Mouse (Mus musculus) erythroblast, embryonic 14.5 days (primary cell): ENCODE measurements around the gene Sdsl. TPM values are rescaled to one million over a fixed set of nuclear protein-coding genes. Genes with fewer than 3 reads are reported as not detected.

ENCODE experiments used
- H3K27me3 ChIP-seq: 2 replicates; pipeline ENCODE4 v1.6.1; 2012; ENCODE audit warnings: inconsistent platforms; ENCODE audit not compliant: control insufficient read depth
- H3K36me3 ChIP-seq: 2 replicates; pipeline ENCODE4 v1.6.1; 2012; ENCODE audit warnings: mild to moderate bottlenecking, inconsistent platforms; ENCODE audit not compliant: control insufficient read depth
- H3K4me1 ChIP-seq: 2 replicates; pipeline ENCODE4 v1.6.1; 2012; ENCODE audit warnings: inconsistent platforms; ENCODE audit not compliant: control insufficient read depth
- H3K4me3 ChIP-seq: replicated peaks from 2 replicates; pipeline ENCODE3; 2012; ENCODE audit warnings: moderate library complexity, mild to moderate bottlenecking, inconsistent platforms
- H3K9me3 ChIP-seq: 2 replicates; pipeline ENCODE4 v1.6.1; 2012; ENCODE audit warnings: low read length, inconsistent platforms, mixed read lengths; ENCODE audit not compliant: control insufficient read depth
- GATA1 ChIP-seq: IDR thresholded peaks from 2 replicates; pipeline ENCODE4 v1.6.1; 2012; ENCODE audit warnings: low read length, inconsistent platforms, mixed read lengths
- TAL1 ChIP-seq: IDR thresholded peaks from 3 replicates; pipeline ENCODE4 v1.6.1; 2012; ENCODE audit warnings: low read length, inconsistent platforms, mixed read lengths
- polyA plus RNA-seq: library from polyadenylated mRNA; stranded (reverse); fragments of >175 nt; gene quantifications from 2 replicates; pipeline ENCODE4 v1.2.3, GENCODE M21; 2012

The Sdsl gene
- polyA plus RNA-seq, 1 experiment, result not detected

GRCm38 (mm10) chr5:120465860-120466259 lies 6.8 kb downstream of the Sdsl start:
- H3K36me3 ChIP-seq, result no peaks in the 10 kb centered on the region
- H3K9me3 ChIP-seq, result peaks cover 3% of the 10 kb centered on the region
- H3K4me3 ChIP-seq, result no peak overlapping the region
- H3K27me3 ChIP-seq, result peaks cover 18% of the 10 kb centered on the region
- peaks cover 3% of the 10 kb centered on the region; the same call in 1 of the 2 replicates for H3K4me1 ChIP-seq
- TF ChIP-seq GATA1, result no peak
- TF ChIP-seq TAL1, result no peak

- TF ChIP-seq TAL1 (no peak), GATA1 (no peak)
- Histone ChIP-seq H3K36me3 (no peaks in the 10 kb centered on the region), H3K4me1 (peaks cover 3% of the 10 kb centered on the region; the same call in 1 of the 2 replicates), H3K4me3 (no peak overlapping the region), H3K9me3 (peaks cover 3% of the 10 kb centered on the region), H3K27me3 (peaks cover 20% of the 10 kb centered on the region)
Measured at GRCm38 (mm10) chr5:120465062-120465461, 7.5 kb downstream of the Sdsl start.

GRCm38 (mm10) chr5:120464321-120464720 lies 8.3 kb downstream of the Sdsl start:
- Histone ChIP-seq H3K4me3 (no peak overlapping the region), H3K36me3 (no peaks in the 10 kb centered on the region), H3K4me1 (peaks cover 3% of the 10 kb centered on the region; the same call in 1 of the 2 replicates), H3K9me3 (peaks cover 3% of the 10 kb centered on the region), H3K27me3 (peaks cover 20% of the 10 kb centered on the region)
- TF ChIP-seq TAL1 (no peak), GATA1 (no peak)

- Histone ChIP-seq H3K27me3 (peaks cover 23% of the 10 kb centered on the region), H3K9me3 (peaks cover 3% of the 10 kb centered on the region), H3K4me3 (no peak overlapping the region), H3K36me3 (no peaks in the 10 kb centered on the region), H3K4me1 (peaks cover 3% of the 10 kb centered on the region; the same call in 1 of the 2 replicates)
- no peak for TF ChIP-seq TAL1
- TF ChIP-seq GATA1, result no peak
Measured at GRCm38 (mm10) chr5:120461902-120462301, 10.7 kb downstream of the Sdsl start.

- Histone ChIP-seq H3K4me3 (no peak overlapping the region), H3K36me3 (no peaks in the 10 kb centered on the region), H3K9me3 (peaks cover 1% of the 10 kb centered on the region), H3K27me3 (peaks cover 40% of the 10 kb centered on the region), H3K4me1 (peaks cover 13% of the 10 kb centered on the region)
- no peak for TF ChIP-seq TAL1
- TF ChIP-seq GATA1, result no peak
Measured at GRCm38 (mm10) chr5:120459133-120459532, 13.5 kb downstream of the Sdsl start.

- H3K27me3 ChIP-seq, result peaks cover 35% of the 10 kb centered on the region
- peaks cover 13% of the 10 kb centered on the region for H3K4me1 ChIP-seq
- no peak overlapping the region for H3K4me3 ChIP-seq
- no peak for TF ChIP-seq GATA1
- no peak for TF ChIP-seq TAL1
- H3K9me3 ChIP-seq, result no peaks in the 10 kb centered on the region
- no peaks in the 10 kb centered on the region for H3K36me3 ChIP-seq
Measured at GRCm38 (mm10) chr5:120457628-120458027, 15.0 kb downstream of the Sdsl start.

GRCm38 (mm10) chr5:120456841-120457554 lies 15.6 kb downstream of the Sdsl start:
- H3K9me3 ChIP-seq, result no peaks in the 10 kb centered on the region
- H3K4me1 ChIP-seq, result peaks cover 13% of the 10 kb centered on the region
- peaks cover 32% of the 10 kb centered on the region for H3K27me3 ChIP-seq
- no peak overlapping the region for H3K4me3 ChIP-seq
- TF ChIP-seq GATA1, result no peak
- TF ChIP-seq TAL1, result no peak
- no peaks in the 10 kb centered on the region for H3K36me3 ChIP-seq

GRCm38 (mm10) chr5:120456253-120456652 lies 16.4 kb downstream of the Sdsl start:
- H3K27me3 ChIP-seq, result peaks cover 32% of the 10 kb centered on the region
- TF ChIP-seq GATA1 (no peak), TAL1 (no peak)
- H3K4me3 ChIP-seq, result no peak overlapping the region
- H3K9me3 ChIP-seq, result no peaks in the 10 kb centered on the region
- H3K36me3 ChIP-seq, result no peaks in the 10 kb centered on the region
- H3K4me1 ChIP-seq, result peaks cover 13% of the 10 kb centered on the region

GRCm38 (mm10) chr5:120454756-120455337 lies 17.8 kb downstream of the Sdsl start:
- H3K36me3 ChIP-seq, result no peaks in the 10 kb centered on the region
- peaks cover 13% of the 10 kb centered on the region for H3K4me1 ChIP-seq
- H3K4me3 ChIP-seq, result no peak overlapping the region
- H3K27me3 ChIP-seq, result peaks cover 27% of the 10 kb centered on the region
- no peaks in the 10 kb centered on the region for H3K9me3 ChIP-seq
- TF ChIP-seq TAL1, result no peak
- TF ChIP-seq GATA1, result no peak

- Histone ChIP-seq H3K4me1 (no peaks in the 10 kb centered on the region), H3K9me3 (no peaks in the 10 kb centered on the region), H3K36me3 (no peaks in the 10 kb centered on the region), H3K4me3 (no peak overlapping the region), H3K27me3 (peaks cover 17% of the 10 kb centered on the region)
- TF ChIP-seq GATA1 (no peak), TAL1 (no peak)
Measured at GRCm38 (mm10) chr5:120447305-120447704, 25.3 kb downstream of the Sdsl start.
